18 mouse cellular contexts compared by ENCODE assay signal in the genomic region with DNA sequence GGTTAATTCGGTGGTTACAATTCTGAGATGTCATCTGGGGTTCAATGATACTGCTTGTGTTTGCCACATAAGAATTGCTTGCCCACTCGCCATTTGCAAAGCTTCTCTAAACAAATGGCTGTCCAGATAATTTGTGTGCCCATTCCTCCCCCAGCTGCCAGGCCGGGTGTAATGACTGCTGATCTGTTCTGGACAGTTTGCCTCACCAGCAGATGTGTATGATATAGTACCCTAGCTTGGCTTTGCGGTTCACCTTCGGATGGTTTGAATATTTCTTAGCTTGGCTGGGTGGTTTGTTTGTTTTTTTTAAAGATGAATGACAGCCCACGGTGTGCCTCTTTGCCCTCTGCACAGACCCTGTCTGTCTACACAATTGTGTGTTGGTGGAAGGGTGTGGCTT. TPM values are rescaled to one million over a fixed set of nuclear protein-coding genes. Genes with fewer than 3 reads are reported as not detected.
A peak's percentile ranks its signal among the peaks of the same experiment; 100 is the strongest.
DNase-seq lines count a peak whose midpoint lies in the region; ATAC-seq and TF ChIP-seq lines count a peak whose summit lies in the region.
"Had no signal": no experiment of that assay in that cellular context is flagged by ENCODE, and none has a peak within 500 bp of the region (broad histone marks: within the 10 kb centered on the region; RNA-seq: fewer than 3 reads in every experiment).

No protein-coding gene starts in this region.

- peak overlapping the region; percentile 81 for H3K4me2 ChIP-seq in forebrain, embryonic 16.5 days (ENCODE audit: low read length)
- H3K4me2 ChIP-seq in midbrain, embryonic 12.5 days (replicated peaks): peak overlapping the region; percentile 93
- peak overlapping the region; percentile 79 for H3K4me2 ChIP-seq in neural tube, embryonic 15.5 days

- H3K36me3 ChIP-seq in forebrain, embryonic 16.5 days (ENCODE audit: control insufficient read depth, insufficient read depth): no peaks in the 10 kb centered on the region
- H3K36me3 ChIP-seq in midbrain, embryonic 12.5 days: no peaks in the 10 kb centered on the region
- no peaks in the 10 kb centered on the region for H3K36me3 ChIP-seq in neural tube, embryonic 15.5 days

- no peak overlapping the region; the same call in 1 of the 2 replicates for H3K4me3 ChIP-seq in gastrocnemius, adult 2 months
- H3K4me3 ChIP-seq in forebrain, embryonic 16.5 days (replicated peaks; ENCODE audit: low read length): peak overlapping the region; percentile 88
- H3K4me3 ChIP-seq in midbrain, embryonic 12.5 days: peak overlapping the region; percentile 54
- peak overlapping the region; percentile 57 for H3K4me3 ChIP-seq in neural tube, embryonic 15.5 days (replicated peaks)

- intact Hi-C loops in gastrocnemius, adult 2 months (cut with DNase I): loop anchor here (5.0 to 10.0 kb wide), 2 partner anchors 208 to 230 kb away; partner anchors contain the start of gene Kansl1

- no peak for DNase-seq in gastrocnemius, adult 2 months
- DNase-seq in gastrocnemius, adult 18-20 months (ENCODE audit: low spot score): no peak
- no peak for DNase-seq in right cerebral cortex, postnatal 4 days
- DNase-seq in right cerebral cortex, postnatal 14 days: no peak
- DNase-seq: adrenal gland, postnatal 14 days; liver; thymus, adult 2 months had no signal

- peak overlapping the region; percentile 94 for H3K9ac ChIP-seq in forebrain, embryonic 16.5 days (replicated peaks; ENCODE audit: low read depth, low read length)
- H3K9ac ChIP-seq in midbrain, embryonic 12.5 days (replicated peaks): no peak overlapping the region; the same call in 1 of the 2 replicates
- H3K9ac ChIP-seq in neural tube, embryonic 15.5 days (replicated peaks): peak overlapping the region; percentile 86

- TF ChIP-seq CTCF in gastrocnemius, adult 2 months (IDR thresholded peaks at IDR 0.05): no peak

- 52% methylated on average over 6 of the region's 6 CpGs for WGBS in forebrain, embryonic 16.5 days
- WGBS in midbrain, embryonic 12.5 days: 48% methylated on average over 6 of the region's 6 CpGs
- 18% methylated on average over 6 of the region's 6 CpGs for WGBS in neural tube, embryonic 15.5 days

- H3K9me3 ChIP-seq in forebrain, embryonic 16.5 days (ENCODE audit: control insufficient read depth, low read length): no peaks in the 10 kb centered on the region
- H3K9me3 ChIP-seq in midbrain, embryonic 12.5 days: no peaks in the 10 kb centered on the region
- no peaks in the 10 kb centered on the region for H3K9me3 ChIP-seq in neural tube, embryonic 15.5 days (replicated peaks)

- H3K4me1 ChIP-seq in forebrain, embryonic 16.5 days (replicated peaks; ENCODE audit: control insufficient read depth, insufficient read depth, low read length): peaks cover 55% of the 10 kb centered on the region
- peaks cover 49% of the 10 kb centered on the region for H3K4me1 ChIP-seq in midbrain, embryonic 12.5 days
- H3K4me1 ChIP-seq in neural tube, embryonic 15.5 days: peaks cover 69% of the 10 kb centered on the region

- H3K27me3 ChIP-seq in forebrain, embryonic 16.5 days (replicated peaks; ENCODE audit: control insufficient read depth, insufficient read depth, low read length): peaks cover 4% of the 10 kb centered on the region; the same call in 1 of the 2 replicates
- H3K27me3 ChIP-seq in midbrain, embryonic 12.5 days: peaks cover 74% of the 10 kb centered on the region
- no peaks in the 10 kb centered on the region; the same call in 1 of the 2 replicates for H3K27me3 ChIP-seq in neural tube, embryonic 15.5 days (replicated peaks)
- H3K27me3 ChIP-seq: Patski had no signal

- ATAC-seq in forebrain, embryonic 16.5 days: no peak
- no peak for ATAC-seq in midbrain, embryonic 12.5 days (ENCODE audit: low FRiP score, low read depth)
- ATAC-seq in neural tube, embryonic 15.5 days (ENCODE audit: low FRiP score): no peak
- ATAC-seq: CD4-positive, CD25-positive, alpha-beta regulatory T cell, adult 4 months; Patski had no signal

- peak overlapping the region; percentile 77 for H3K27ac ChIP-seq in gastrocnemius, adult 2 months
- no peak overlapping the region for H3K27ac ChIP-seq in forebrain, embryonic 16.5 days (ENCODE audit: low read length)
- H3K27ac ChIP-seq in midbrain, embryonic 12.5 days (replicated peaks): no peak overlapping the region
- no peak overlapping the region for H3K27ac ChIP-seq in neural tube, embryonic 15.5 days (replicated peaks)

RNA-seq across cellular contexts. Expression of gene Mapt, which starts 3.5 kb away (rescaled TPM):
- total RNA-seq in gastrocnemius, adult 2 months (2021): 10 to 100 TPM; 66.3 to 79.2 TPM
- 10 to 100 TPM; 71.8 to 85.5 TPM for total RNA-seq in gastrocnemius, adult 18-20 months (2021)
- polyA plus RNA-seq in forebrain, embryonic 16.5 days (2015; fragmentation: Nextera tagmentation; extraction: Ambion mirVana): 754 and 864 TPM in 2 replicates
- 169 and 176 TPM in 2 replicates for polyA plus RNA-seq in midbrain, embryonic 12.5 days (2016; fragmentation: Nextera tagmentation; extraction: Ambion mirVana)
- polyA plus RNA-seq in neural tube, embryonic 15.5 days (2015; fragmentation: Nextera tagmentation; extraction: Ambion mirVana): 880 and 1,075 TPM in 2 replicates

RNA-seq across cellular contexts. Expression of gene Sppl2c, which starts 48.6 kb away (rescaled TPM):
- total RNA-seq in gastrocnemius, adult 2 months (2021): not detected
- not detected for total RNA-seq in gastrocnemius, adult 18-20 months (2021)
- not detected in 2 replicates for polyA plus RNA-seq in forebrain, embryonic 16.5 days (2015; fragmentation: Nextera tagmentation; extraction: Ambion mirVana)
- not detected in 2 replicates for polyA plus RNA-seq in midbrain, embryonic 12.5 days (2016; fragmentation: Nextera tagmentation; extraction: Ambion mirVana)
- polyA plus RNA-seq in neural tube, embryonic 15.5 days (2015; fragmentation: Nextera tagmentation; extraction: Ambion mirVana): not detected in 2 replicates
- total RNA-seq: adrenal gland, postnatal 14 days; heart, adult 8-10 months; left cerebral cortex, adult 18-20 months; monocyte, adult 5-6 weeks had no signal
- polyA plus RNA-seq: CD4-positive, CD25-positive, alpha-beta regulatory T cell, adult 4 months; embryonic facial prominence, embryonic 14.5 days; kidney, embryonic 16.5 days; lung, embryonic 16.5 days; Patski had no signal
